Mouse (Mus musculus): ENCODE measurements around the gene Spock2.

DNA sequence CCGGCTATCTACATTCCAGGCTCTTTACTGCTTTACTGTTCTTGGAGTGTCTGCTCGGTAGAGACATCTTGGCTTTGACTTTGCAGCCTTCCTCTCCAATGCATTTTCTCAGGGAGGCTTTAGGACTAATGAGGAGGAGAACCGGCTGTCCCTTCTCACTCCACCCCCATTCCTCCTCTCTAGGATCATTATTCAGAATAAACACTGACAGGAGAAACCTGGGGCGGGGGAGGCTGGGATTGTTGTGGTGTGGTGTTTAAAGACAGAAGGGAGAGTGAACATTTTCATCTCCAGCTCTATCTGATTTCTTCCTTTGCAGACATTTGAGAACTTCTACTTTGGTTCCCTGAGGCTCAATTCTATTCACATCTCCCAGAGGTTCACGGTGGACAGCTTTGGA is 8.2 kb upstream of the Spock2 start:
- TF ChIP-seq POLR2AphosphoS2 (IDR thresholded peaks at IDR 0.05; ENCODE audit: insufficient read length, low read depth) = no peak
- TF ChIP-seq POLR2A (IDR thresholded peaks at IDR 0.05; ENCODE audit: insufficient read length, low read depth) = no peak
- TF ChIP-seq TCF3 (IDR thresholded peaks at IDR 0.05; ENCODE audit: insufficient read length, low read depth) = no peak
- no peak for TF ChIP-seq MYOD1 (IDR thresholded peaks at IDR 0.05; ENCODE audit: control insufficient read depth in 1 of 3, insufficient read length in 2 of 3, low read depth in 2 of 3)
- no peak for TF ChIP-seq MAX (IDR thresholded peaks at IDR 0.05; ENCODE audit: low read depth)
- no peak for TF ChIP-seq CEBPB (IDR thresholded peaks at IDR 0.05; ENCODE audit: insufficient read depth, poor library complexity, severe bottlenecking)
- TF ChIP-seq TCF12 (IDR thresholded peaks at IDR 0.05; ENCODE audit: insufficient read depth, poor library complexity, severe bottlenecking) = no peak
- TF ChIP-seq USF1 (IDR thresholded peaks at IDR 0.05; ENCODE audit: low read depth) = no peak
